Mouse (Mus musculus) heart, embryonic 12.5 days (tissue): ENCODE measurements around the gene Arhgap45. TPM values are rescaled to one million over a fixed set of nuclear protein-coding genes. Genes with fewer than 3 reads are reported as not detected.

ENCODE experiments used
- ATAC-seq: fragments of 200-750 bp; cut with Nextera tagmentation; 2 replicates; pipeline ENCODE4 v1.8.0; 2017; ENCODE audit warnings: moderate TSS enrichment, moderate library complexity; ENCODE audit not compliant: insufficient number of reproducible peaks, low FRiP score
- H3K27ac ChIP-seq: fragments of 300-500 bp; sonication (generic); 2 replicates; pipeline ENCODE4 v1.5.1; 2016; ENCODE audit warnings: mild to moderate bottlenecking, moderate library complexity; ENCODE audit not compliant: poor library complexity, severe bottlenecking
- H3K27me3 ChIP-seq: fragments of 300-500 bp; sonication (generic); replicated peaks from 2 replicates; pipeline ENCODE4 v1.6.1; 2016; ENCODE audit warnings: mild to moderate bottlenecking, moderate library complexity
- H3K36me3 ChIP-seq: fragments of 300-500 bp; sonication (generic); 2 replicates; pipeline ENCODE4 v1.6.1; 2016; ENCODE audit warnings: mild to moderate bottlenecking, moderate library complexity
- H3K4me1 ChIP-seq: fragments of 300-500 bp; sonication (generic); replicated peaks from 2 replicates; pipeline ENCODE4 v1.6.1; 2016; ENCODE audit warnings: mild to moderate bottlenecking
- H3K4me2 ChIP-seq: fragments of 300-500 bp; sonication (generic); 2 replicates; pipeline ENCODE4 v1.6.1; 2016; ENCODE audit warnings: mild to moderate bottlenecking, moderate library complexity
- H3K4me3 ChIP-seq: fragments of 300-500 bp; sonication (generic); 2 replicates; pipeline ENCODE4 v1.5.1; 2016; ENCODE audit warnings: mild to moderate bottlenecking
- H3K9ac ChIP-seq: fragments of 300-500 bp; sonication (generic); 2 replicates; pipeline ENCODE4 v1.6.1; 2016; ENCODE audit warnings: mild to moderate bottlenecking, moderate library complexity
- H3K9me3 ChIP-seq: fragments of 300-500 bp; sonication (generic); replicated peaks from 2 replicates; pipeline ENCODE4 v1.6.1; 2016; ENCODE audit warnings: mild to moderate bottlenecking, moderate library complexity
- WGBS: fragments of 180-500 bp; shearing (Covaris S2); methylation state at CpG from one replicate; pipeline ENCODE4 v1.1.7; 2016; 5-methylcytosine and 5-hydroxymethylcytosine counted together
- polyA plus RNA-seq: library from polyadenylated mRNA; unstranded; fragments of >200 nt; fragmentation: Nextera tagmentation; extraction: Ambion mirVana; gene quantifications from 2 replicates; pipeline ENCODE4 v1.2.1, GENCODE M21; 2016

Gene Arhgap45
- polyA plus RNA-seq, 1 experiment from 2014 or later: 7.5 TPM

GRCm38 (mm10) chr10:79997034-79997760 is 19.3 kb upstream of the Arhgap45 start:
- H3K9ac ChIP-seq: peak overlapping the region; percentile 75
- peak overlapping the region; percentile 61 for H3K4me3 ChIP-seq
- peak overlapping the region; percentile 61 for H3K27ac ChIP-seq
- H3K4me1 ChIP-seq: peaks cover 20% of the 10 kb centered on the region
- ATAC-seq: peak; percentile 68
- peaks cover 33% of the 10 kb centered on the region for H3K36me3 ChIP-seq
- H3K4me2 ChIP-seq: peak overlapping the region; percentile 93
- WGBS: under 1% methylated on average over 35 of the region's 35 CpGs
- H3K27me3 ChIP-seq: peaks cover 29% of the 10 kb centered on the region
- 0 out of 2 replicates have a peak, but pooled peaks cover 5% of the 10 kb centered on the region for H3K9me3 ChIP-seq

GRCm38 (mm10) chr10:79997819-79998218 is 18.6 kb upstream of the Arhgap45 start:
- no peak overlapping the region for H3K27ac ChIP-seq
- H3K4me1 ChIP-seq: peaks cover 27% of the 10 kb centered on the region
- H3K27me3 ChIP-seq: peaks cover 35% of the 10 kb centered on the region
- 8% methylated on average over 15 of the region's 15 CpGs for WGBS
- peaks cover 27% of the 10 kb centered on the region for H3K36me3 ChIP-seq
- peak overlapping the region; percentile 61 for H3K4me3 ChIP-seq
- no peaks in the 10 kb centered on the region for H3K9me3 ChIP-seq
- no peak for ATAC-seq
- peak overlapping the region; percentile 2; the same call in 1 of the 2 replicates for H3K9ac ChIP-seq
- H3K4me2 ChIP-seq: peak overlapping the region; percentile 93

- no peak for ATAC-seq
- peaks cover 34% of the 10 kb centered on the region for H3K4me1 ChIP-seq
- peaks cover 43% of the 10 kb centered on the region for H3K27me3 ChIP-seq
- WGBS: 75% methylated on average over 9 of the region's 9 CpGs
- no peak overlapping the region for H3K4me3 ChIP-seq
- peaks cover under 1% of the 10 kb centered on the region; the same call in 1 of the 2 replicates for H3K36me3 ChIP-seq
- no peak overlapping the region for H3K4me2 ChIP-seq
- H3K9me3 ChIP-seq: no peaks in the 10 kb centered on the region
- H3K9ac ChIP-seq: no peak overlapping the region
- no peak overlapping the region for H3K27ac ChIP-seq
Observed at GRCm38 (mm10) chr10:80001945-80002344, 14.5 kb upstream of the Arhgap45 start.

DNA sequence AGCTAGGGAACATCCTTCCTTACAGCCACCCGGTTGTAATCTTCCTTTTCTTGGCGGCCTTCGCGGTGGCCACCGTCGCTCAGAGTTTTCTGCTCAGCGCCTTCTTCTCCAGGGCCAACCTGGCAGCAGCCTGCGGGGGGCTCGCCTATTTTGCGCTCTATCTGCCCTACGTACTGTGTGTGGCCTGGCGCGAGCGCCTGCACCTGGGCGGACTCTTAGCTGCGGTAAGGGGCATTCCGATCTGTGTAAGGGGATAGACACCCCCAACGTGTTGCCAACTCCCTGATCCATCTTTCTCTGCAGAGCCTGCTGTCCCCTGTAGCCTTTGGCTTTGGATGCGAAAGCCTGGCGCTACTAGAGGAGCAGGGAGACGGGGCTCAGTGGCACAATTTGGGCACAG is 13.6 kb upstream of the Arhgap45 start:
- peak overlapping the region; percentile 1; the same call in 1 of the 2 replicates for H3K4me2 ChIP-seq
- no peak overlapping the region for H3K27ac ChIP-seq
- H3K27me3 ChIP-seq: peaks cover 43% of the 10 kb centered on the region
- H3K9me3 ChIP-seq: no peaks in the 10 kb centered on the region
- H3K36me3 ChIP-seq: peaks cover 3% of the 10 kb centered on the region; the same call in 1 of the 2 replicates
- H3K9ac ChIP-seq: 0 out of 2 replicates have a peak overlapping the region, but pooled peaks have one; percentile 21
- peaks cover 25% of the 10 kb centered on the region for H3K4me1 ChIP-seq
- WGBS: 25% methylated on average over 21 of the region's 21 CpGs
- 0 out of 2 replicates have a peak overlapping the region, but pooled peaks have one; percentile 0 for H3K4me3 ChIP-seq
- no peak for ATAC-seq

DNA sequence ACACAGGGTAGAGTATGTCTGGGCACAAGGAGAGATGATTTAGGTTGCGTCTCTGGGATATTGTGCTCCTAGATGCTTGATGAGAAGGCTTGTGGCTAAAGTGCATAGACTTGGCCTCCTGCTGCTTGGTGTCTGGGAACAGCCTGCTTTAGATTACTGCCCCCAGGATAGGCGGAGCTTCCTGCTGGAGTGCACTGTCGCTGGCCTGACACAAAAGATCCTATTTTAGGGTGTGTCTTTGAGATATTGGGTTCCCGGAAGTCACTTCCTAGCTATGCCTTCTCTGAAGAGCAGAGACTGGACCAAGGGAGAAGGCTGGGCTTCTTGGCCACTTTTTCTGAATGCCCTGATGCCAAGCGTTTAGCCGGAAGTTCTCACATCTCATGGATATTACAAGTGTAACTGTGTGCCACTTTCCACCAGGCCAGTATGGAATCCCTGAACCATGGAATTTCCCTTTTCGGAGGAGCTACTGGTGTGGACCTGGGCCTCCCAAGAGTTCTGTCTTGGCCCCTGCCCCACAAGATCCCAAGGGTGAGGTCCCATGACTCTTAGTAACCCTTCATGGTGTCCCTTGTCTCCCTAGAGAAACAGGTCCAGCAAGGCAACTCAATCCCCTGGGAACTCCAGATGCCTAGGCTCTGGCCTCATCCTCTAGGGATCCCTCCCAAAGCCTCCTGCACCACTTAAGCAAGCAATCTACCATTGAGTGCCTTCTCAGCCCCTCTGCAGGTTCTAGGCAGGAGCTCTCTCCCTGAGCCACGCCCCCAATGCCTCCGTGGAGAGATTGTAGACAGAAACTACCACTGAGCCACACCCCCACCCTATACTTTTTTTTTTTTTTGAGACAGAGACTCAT is 12.8 kb upstream of the Arhgap45 start:
- ATAC-seq: 0 out of 2 replicates have a peak, but pooled peaks have one; percentile 15
- Histone ChIP-seq H3K9ac (0 out of 2 replicates have a peak overlapping the region, but pooled peaks have one; percentile 21), H3K4me2 (0 out of 2 replicates have a peak overlapping the region, but pooled peaks have one; percentile 1)

GRCm38 (mm10) chr10:80004233-80004705 is 12.2 kb upstream of the Arhgap45 start:
- peaks cover 16% of the 10 kb centered on the region for H3K36me3 ChIP-seq
- no peaks in the 10 kb centered on the region for H3K9me3 ChIP-seq
- peaks cover 33% of the 10 kb centered on the region for H3K27me3 ChIP-seq
- H3K4me1 ChIP-seq: peaks cover 19% of the 10 kb centered on the region
- no peak for ATAC-seq
- H3K4me2 ChIP-seq: no peak overlapping the region
- no peak overlapping the region for H3K4me3 ChIP-seq
- H3K27ac ChIP-seq: no peak overlapping the region
- H3K9ac ChIP-seq: no peak overlapping the region
- WGBS: 82% methylated on average over 8 of the region's 8 CpGs

More for the DNA sequence above, 12.8 kb upstream of the Arhgap45 start:
- peaks cover 37% of the 10 kb centered on the region for H3K27me3 ChIP-seq
- H3K4me3 ChIP-seq: no peak overlapping the region
- no peak overlapping the region for H3K27ac ChIP-seq
- 52% methylated on average over 9 of the region's 9 CpGs for WGBS
- no peaks in the 10 kb centered on the region for H3K9me3 ChIP-seq
- H3K4me1 ChIP-seq: peaks cover 19% of the 10 kb centered on the region
- peaks cover 10% of the 10 kb centered on the region for H3K36me3 ChIP-seq

DNA sequence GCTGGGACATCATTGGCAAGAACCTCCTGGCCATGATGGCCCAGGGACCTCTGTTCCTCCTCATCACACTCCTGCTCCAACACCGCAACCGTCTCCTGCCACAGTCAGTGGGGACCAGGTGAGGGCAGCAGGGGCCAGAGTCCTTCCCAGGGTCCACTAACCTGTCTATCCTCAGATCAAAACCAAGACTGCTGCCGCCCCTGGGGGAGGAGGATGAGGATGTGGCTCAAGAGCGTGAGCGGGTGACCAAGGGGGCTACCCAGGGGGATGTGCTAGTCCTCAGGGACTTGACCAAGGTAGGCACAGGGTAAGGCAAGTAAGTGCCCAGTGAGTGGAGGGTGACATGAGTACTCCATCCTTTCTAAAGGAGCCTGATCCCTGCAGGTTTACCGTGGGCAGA is 4.7 kb upstream of the Arhgap45 start:
- 82% methylated on average over 6 of the region's 6 CpGs for WGBS
- no peak for ATAC-seq
- Histone ChIP-seq H3K27me3 (peaks cover 45% of the 10 kb centered on the region), H3K4me2 (no peak overlapping the region), H3K9ac (no peak overlapping the region), H3K9me3 (peaks cover 20% of the 10 kb centered on the region), H3K4me1 (peaks cover 8% of the 10 kb centered on the region; the same call in 1 of the 2 replicates), H3K4me3 (no peak overlapping the region), H3K27ac (no peak overlapping the region), H3K36me3 (peaks cover 45% of the 10 kb centered on the region)

GRCm38 (mm10) chr10:80013609-80014008 is 2.8 kb upstream of the Arhgap45 start:
- ATAC-seq: no peak
- 37% methylated on average over 25 of the region's 25 CpGs for WGBS
- peaks cover 50% of the 10 kb centered on the region for H3K27me3 ChIP-seq
- H3K4me1 ChIP-seq: peaks cover 10% of the 10 kb centered on the region
- no peak overlapping the region for H3K27ac ChIP-seq
- H3K4me2 ChIP-seq: no peak overlapping the region
- peaks cover 35% of the 10 kb centered on the region for H3K36me3 ChIP-seq
- no peak overlapping the region for H3K4me3 ChIP-seq
- no peak overlapping the region for H3K9ac ChIP-seq
- H3K9me3 ChIP-seq: peaks cover 20% of the 10 kb centered on the region

GRCm38 (mm10) chr10:80014484-80015290 is 1.8 kb upstream of the Arhgap45 start:
- Histone ChIP-seq H3K9ac (no peak overlapping the region), H3K4me3 (no peak overlapping the region), H3K9me3 (peaks cover 18% of the 10 kb centered on the region), H3K27me3 (peaks cover 50% of the 10 kb centered on the region), H3K4me1 (peaks cover 21% of the 10 kb centered on the region), H3K4me2 (no peak overlapping the region), H3K36me3 (peaks cover 27% of the 10 kb centered on the region), H3K27ac (no peak overlapping the region)
- no peak for ATAC-seq
- 29% methylated on average over 28 of the region's 28 CpGs for whole genome bisulfite sequencing

GRCm38 (mm10) chr10:80015583-80015982 is 870 bp upstream of the Arhgap45 start:
- Histone ChIP-seq H3K4me3 (no peak overlapping the region), H3K9me3 (peaks cover 11% of the 10 kb centered on the region), H3K27me3 (peaks cover 50% of the 10 kb centered on the region), H3K9ac (no peak overlapping the region; the same call in 1 of the 2 replicates), H3K4me1 (peaks cover 28% of the 10 kb centered on the region), H3K27ac (no peak overlapping the region), H3K36me3 (peaks cover 18% of the 10 kb centered on the region), H3K4me2 (no peak overlapping the region)
- WGBS: 67% methylated on average over 10 of the region's 10 CpGs
- no peak for ATAC-seq
